Mouse (Mus musculus) layer of hippocampus, postnatal 36 days (tissue): ENCODE measurements around the gene Lingo2. TPM values are rescaled to one million over a fixed set of nuclear protein-coding genes. Genes with fewer than 3 reads are reported as not detected.
"Not testable (repeated sequence)": the region's sequence is repeated elsewhere in the genome, so short reads cannot be mapped to it uniquely, and the experiment has no call there.

Experiments used
- DNase-seq, 2 experiments: peaks; one replicate each; pipeline ENCODE4 v3.0.0; 2022
- total RNA-seq, 2 experiments: library from RNA; stranded (reverse); gene quantifications; 2 replicates each; pipeline ENCODE4 v1.2.3; 2021

Gene Lingo2
- total RNA-seq, 2 experiments from 2014 or later = 44.6 to 49.2 TPM

DNA sequence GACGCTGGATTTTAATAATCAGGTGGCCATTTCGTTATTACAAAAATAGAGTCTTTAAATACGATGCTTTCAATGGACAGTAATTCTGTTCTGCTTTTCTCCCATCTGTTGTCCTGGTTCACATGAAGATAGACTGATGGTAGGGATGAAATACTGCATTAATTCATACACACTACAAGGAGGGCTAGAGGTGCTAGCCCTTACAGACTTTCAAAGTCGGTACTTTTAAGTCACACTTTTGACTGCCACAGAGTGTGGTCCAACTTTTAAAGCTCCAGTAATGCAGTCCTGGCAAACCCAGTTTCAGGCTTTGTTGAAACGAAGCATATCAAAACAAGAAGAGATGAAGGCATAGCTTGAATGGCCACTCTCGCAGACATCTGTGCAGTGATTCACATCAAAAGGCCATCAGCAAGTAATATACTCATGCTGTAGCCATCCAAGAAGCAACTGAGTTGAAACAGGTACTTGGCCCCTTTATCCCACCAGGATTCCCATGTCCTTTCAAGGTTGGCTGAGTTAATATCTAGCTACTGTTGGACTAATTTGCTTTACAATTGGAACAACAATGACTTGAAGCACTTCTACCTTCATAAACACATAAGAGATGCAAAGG, 872.5 kb downstream of the Lingo2 start:
- no peak for DNase-seq

DNA sequence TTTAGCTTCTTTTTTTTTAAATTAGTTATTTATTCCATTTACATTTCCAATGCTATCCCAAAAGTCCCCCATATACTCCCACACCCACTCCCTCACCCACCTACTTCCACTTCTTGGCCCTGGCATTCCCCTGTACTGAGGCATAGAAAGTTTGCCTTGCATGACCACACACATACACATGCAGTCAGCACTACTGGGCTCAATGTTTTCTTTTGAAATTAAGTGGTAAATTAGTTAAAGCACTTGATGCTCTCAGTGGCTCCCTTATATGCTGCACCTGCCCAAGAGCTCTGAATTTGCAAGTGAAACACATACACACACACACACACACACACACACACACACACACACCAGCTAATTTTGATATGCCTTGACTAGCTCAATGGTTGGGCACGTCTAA, 886.8 kb downstream of the Lingo2 start:
- not testable (repeated sequence) for DNase-seq

DNA sequence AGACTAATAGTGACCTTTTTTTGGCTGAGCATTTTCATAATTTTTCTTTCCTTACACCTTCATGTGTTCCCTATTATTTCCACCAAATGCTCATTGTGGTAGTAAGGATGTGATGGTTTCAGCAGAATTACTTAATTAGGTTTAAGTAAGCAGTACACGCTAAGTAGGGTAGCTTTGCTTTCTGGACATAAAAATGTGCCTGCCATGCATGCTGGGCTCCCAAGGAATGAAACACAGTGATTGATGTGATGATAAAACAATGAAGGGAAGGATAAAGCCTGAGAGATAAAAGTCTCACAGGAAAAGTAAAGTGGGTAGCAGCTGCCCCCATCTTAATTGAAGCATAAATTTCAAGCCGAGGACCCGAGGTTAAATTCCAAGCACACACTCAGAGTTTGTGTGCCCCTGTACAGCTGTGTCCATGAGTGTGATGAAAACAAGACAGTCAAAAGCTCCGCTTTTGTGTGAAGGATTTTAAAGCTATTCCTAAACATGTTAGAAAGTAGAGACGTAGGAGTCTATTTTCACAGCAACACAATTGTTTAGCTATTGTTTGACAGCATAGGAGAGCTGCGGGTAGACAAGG, 898.7 kb downstream of the Lingo2 start:
- DNase-seq = no peak

DNA sequence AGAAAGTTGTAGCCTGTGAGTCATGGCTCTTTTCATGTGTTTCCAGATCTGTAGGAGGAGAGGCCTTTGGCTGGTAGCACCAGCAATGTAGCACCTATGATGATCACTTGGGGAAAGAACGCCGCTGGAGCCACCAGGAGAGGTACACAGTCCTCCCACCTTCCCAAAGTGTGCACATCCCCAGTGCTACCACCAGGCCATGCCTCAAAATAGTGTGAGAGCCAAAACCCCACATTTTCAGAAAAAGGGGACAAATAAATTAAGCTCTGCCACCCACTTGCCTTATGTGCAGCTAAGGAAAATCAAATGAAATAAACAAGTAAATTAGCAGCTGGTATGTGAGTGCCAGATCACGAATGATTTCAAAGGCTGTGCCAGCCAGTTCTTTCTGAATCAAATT, 911.2 kb downstream of the Lingo2 start:
- peak; percentile 63 to 66 for DNase-seq

DNA sequence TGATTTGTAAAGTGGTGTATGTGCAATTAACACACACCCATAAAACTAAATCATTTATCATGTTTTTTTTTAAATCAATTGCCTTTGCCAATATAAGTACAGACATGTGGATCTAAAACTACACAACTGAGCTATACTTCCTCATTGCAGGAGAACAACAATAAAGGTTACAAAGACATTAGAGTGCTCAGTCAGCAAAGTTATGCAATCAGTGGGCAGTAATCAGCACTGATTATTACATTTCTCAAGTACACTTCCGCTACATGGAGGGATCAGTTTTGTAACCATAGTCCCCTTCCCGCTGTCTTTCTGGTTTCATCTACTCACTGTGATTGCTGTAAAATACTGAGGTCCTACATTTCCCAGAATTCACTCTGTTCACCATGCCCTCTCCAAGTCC, 912.8 kb downstream of the Lingo2 start:
- DNase-seq = no peak

DNA sequence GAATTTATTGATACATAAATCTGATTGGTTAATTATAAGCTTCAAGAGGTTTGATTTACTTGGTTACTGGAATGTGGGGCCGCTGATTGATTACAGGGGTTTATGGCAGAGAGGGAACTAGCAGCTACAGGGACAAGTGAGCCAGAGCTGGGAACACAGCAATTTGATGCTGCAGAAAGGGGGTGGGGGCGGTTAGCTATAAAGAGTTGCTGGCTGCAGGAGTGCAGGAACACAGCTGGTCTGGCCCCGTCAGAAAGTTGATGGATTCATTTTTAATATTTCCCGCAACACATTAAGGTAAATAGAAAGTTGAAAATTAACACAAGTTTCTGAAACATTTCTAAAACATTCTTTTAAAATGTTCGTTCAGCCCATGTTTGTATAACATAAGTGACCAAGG, 919.5 kb downstream of the Lingo2 start:
- no peak for DNase-seq

DNA sequence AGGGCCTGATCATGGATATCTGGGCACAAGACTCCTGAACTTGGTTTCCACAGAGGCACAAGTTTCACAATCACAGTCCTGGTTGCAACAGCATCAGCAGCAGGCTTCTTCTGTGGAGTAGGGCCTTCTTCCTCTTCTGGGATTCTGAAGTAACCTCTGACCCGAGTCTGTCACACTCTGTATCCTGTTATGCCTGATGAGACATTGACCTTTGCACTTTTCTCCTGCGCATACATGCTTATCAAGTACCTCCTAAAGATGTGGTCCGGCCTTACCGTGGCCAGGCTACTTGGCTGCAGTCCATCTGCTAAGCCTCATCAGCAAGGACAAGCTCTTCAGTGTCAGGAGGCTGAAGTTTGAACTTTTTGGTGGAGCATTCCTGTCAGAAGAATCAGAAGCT, 937.4 kb downstream of the Lingo2 start:
- DNase-seq = no peak

DNA sequence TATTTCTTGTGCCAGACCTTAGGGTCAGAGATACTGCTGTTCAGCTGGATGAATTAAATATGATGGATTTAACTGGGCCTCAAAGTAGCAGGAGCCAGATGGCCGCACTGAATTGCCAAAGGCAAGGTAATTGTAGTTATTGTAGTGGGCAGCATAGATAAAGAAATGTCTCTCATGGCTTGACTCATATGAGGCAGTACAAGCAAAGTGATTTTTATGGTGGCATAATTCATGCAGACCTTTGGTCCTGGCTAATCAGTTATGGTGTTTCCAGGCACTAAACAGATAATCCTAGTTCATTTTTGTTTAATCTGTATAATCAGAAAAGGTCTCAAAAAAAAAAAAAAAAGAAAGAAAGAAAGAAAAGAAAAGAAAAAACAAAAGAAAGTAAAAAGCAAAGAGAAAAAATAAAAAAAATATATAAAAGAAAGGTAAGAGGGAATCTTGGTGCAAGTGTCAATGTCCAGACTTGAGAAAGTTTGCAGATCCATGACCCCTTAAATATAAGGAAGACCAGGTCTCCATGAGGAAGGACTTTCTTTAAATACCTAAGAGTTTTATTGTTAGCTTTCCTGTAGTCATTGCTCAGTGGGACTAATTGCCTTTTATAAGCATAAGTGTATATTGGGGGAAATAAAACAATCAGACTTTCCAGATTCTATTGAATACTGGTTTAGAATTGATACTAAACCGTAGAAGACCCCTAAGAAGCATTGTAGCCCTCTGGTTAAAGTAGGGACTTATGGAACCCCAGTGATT, 959.4 kb downstream of the Lingo2 start:
- no peak for DNase-seq

DNA sequence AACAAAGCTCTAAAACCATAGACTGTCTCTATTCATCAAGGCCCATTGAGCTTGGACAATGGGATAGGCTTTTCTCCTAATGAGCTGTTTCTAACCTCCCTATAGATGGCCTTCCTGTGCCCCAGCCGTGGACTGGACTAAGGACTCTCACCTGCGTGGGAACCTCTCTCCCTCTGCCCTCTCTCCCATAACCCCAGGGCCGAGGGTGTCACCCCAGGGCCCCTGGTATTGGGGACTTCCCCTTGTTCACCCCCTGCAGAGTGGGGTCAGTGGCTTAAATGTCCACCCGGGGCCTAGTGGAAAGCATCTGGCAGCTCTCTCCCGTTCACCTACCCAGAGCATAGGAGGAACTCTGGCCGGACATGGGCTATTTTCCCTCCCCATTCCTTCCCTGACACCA, 965.5 kb downstream of the Lingo2 start:
- no peak for DNase-seq

DNA sequence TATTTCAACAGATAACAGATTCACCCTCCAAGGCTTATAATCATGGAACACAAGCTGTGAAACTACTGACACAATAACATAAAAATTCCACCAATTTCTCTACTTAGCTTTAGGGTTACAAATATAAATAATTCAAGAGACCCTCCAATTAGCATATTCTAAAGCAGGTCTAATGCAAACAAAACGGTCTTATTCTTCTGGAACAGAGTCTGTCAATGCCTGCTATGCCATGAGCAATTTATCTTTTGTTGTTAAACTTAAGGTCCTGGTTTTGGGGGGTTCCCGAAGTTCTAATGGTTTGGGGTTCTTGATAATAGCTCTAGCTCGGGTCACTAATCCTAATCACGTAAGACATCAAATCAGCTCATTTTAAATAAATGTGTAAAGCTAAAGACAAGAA, 988.0 kb downstream of the Lingo2 start:
- no peak for DNase-seq

DNA sequence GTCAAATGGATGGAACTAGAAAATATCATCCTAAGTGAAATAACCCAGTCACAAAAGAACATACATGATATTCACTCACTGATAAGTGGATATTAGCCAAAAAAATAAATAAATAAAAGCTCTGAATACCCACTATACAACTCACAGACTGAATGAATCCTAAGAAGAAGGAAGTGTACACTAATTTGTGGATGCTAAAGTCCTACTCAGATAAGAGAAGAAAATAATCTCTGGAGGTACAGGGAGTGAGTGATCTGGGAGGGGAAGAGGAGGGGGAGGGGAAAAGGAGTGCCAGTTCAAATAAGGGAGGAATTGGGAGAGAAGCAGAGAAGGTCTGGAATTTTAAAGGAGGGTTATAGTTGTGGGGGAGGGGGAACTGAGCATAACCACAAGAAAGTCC, 999.7 kb downstream of the Lingo2 start:
- DNase-seq = no peak

DNA sequence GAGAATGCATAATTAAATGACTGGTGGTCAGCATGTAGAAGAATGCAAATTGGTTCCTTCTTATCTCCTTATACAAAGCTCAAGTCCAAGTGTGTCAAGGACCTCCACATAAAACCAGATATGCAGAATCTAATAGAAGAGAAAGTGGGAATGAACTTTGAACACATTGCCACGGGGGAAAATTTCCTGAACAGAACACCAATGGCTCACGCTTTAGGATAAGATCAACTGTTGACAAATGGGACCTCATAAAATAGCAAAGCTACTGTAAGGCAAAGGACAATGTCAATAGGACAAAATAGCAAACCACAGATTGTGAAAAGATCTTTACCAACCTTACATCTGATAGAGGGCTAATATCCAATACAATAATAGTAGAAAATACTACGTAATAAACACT, 1000.3 kb downstream of the Lingo2 start:
- DNase-seq = no peak

DNA sequence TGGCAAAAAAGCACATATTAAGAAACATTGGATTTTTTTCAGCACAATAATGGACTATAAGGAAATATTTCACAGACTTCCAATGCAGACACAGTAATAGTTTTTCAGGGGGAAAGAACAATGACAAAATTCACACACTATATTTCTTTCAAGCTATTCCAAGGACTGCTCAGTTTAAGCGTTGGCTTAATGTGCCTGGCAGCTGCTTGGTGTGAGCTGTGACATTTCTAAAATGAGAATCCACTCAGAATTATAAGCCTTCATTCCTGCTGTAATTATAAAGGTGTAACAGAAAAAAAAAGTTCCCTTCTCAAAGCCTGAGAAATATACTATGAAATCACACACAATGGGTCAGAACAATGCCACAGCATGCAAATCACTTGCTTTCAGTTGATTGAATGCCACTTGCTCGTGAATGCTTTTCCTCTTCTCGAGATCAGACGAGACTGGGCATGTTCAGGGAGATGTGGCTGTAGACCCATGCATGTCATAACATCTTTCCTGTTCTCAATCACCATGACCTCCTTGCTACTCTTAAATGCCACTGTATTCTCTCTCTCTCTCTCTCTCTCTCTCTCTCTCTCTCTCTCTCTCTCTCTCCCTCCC, 1017.4 kb downstream of the Lingo2 start:
- DNase-seq = no peak

DNA sequence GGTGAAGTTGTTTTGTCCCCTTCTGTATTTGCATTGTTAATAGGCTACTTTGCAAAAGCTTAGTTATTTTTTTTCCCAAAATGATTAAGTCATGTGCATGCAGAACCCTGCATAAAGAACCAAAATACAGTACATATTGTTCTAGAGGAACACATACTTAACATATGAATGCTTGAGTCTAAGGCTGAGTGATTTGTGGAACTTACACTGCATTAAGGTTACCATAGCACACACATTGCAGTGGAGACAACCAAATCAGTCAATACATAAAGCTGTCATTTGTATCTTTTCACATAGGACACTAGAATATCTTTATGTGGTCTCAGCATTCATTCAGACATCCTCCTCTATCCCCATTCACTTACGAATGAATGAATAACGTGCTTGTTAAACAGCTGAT, 1023.8 kb downstream of the Lingo2 start:
- no peak for DNase-seq

DNA sequence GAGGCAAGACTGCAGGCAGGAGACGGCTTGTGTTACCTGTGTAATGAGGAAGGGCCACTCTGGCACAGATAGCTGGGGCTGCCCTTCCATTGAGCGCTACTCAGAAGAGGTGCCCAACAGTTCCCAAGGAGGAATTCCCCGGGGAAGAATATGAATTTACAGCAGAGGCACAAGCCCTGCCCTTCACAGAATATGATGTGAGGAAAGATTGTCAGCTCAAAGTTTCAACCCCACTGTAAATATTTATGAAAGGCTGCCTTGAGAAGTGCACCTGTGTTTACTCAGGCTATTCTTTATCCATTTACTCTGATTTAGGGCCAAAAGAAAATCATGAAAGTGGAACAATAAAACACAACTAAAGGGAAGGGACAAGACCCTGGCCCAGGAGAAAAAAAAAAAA, 1034.1 kb downstream of the Lingo2 start:
- no peak for DNase-seq

DNA sequence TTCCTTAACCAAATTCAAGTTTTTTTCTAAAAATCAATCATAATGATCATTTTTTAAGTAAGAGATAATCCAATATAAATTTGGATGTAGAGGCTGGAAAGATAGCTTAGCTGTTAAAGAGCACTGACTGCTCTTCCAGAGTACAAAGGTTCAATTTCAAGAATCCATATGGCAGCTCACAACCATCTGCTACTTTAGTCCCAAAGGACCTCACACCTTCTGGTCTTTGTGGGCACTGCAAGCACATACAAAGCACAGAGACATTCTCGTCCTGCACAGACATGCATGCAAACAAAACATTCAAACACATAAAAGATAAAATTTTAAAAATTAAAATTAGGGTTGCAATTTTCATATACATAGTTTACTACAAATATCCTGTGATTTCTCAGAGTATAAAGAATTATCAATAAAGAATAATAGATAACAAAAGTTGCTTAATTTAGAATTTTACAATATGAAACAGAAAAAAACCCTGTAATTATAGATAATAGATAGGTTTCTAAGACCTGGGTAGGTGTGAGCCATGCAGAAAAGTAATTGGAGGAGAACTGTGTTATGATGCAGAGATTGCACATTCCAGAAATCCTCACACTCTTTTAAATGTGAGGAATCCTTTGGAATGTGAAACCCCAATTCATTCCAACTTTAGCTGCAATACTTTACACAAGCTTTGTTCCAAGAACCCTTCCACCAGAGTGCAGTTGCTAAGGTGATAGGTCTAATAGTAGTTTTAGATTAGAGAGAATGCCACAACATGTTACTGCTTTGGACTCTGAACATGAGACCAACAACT, 1053.6 kb downstream of the Lingo2 start:
- DNase-seq = no peak

DNA sequence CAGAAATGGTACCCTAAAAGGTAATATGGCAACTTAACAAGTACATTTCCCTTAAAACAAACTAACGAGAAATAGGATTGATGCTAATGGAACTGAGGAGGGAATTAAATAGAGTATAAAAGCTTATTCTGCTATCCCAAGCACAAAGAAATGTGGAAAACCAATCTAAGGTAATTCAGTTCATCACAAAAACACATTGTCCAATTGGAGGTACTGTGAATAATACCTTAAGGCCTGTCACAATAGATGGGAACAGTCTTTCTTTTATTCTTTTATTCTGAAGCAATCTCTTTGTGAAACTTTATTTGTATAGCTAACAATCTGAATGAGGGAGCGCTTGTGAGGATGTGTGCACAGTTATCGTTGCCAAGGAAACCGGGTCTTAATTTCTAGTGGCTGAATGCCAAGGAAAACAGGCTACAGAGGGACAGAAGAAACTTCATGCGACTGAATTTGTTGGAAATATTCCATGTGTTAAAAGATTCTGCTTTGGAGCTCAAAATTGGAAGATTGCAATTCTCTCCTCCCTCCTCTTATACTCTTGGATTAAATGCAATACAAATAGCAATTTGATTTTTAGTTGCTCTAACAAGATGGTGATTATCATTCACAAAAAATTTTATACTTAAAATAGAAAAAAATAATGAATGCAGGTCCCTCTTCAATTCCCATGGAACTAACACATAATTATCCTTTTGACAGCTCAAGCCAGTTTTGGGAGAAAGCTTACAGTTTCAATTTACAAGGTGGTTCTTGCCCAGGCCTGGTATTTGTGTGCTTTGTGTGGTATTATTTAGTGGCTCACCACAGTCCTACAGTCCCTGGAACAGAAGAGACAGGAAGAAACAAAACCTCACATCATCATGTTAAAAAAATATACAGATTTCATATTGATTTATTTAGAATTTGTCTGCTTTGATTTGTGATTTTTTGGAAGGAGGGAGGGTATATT, 1065.7 kb downstream of the Lingo2 start:
- DNase-seq = peak; percentile 10 to 11

DNA sequence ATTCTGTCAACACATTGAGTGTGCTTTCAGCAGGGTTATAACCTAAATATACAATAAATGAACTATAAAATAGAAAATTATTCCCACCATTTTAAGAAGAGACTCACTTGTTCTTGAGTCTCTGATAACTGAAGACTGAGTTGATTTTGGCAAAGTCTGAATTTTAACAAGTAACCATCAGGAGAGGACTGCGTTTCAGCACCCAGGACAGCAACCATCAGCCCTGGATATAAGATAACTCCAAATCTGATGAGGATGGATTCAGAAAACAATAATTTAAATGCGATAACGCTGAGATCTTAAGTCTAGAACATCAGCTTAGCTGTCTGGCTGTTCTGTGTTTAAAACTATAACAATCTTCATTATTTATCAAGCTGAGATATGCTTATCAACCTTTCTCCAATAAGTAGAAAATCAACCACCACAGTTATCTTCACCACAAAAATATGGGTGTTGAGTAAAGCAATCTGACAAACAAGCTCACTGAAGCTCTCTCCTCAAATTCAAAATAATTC, 1066.5 kb downstream of the Lingo2 start:
- no peak for DNase-seq

DNA sequence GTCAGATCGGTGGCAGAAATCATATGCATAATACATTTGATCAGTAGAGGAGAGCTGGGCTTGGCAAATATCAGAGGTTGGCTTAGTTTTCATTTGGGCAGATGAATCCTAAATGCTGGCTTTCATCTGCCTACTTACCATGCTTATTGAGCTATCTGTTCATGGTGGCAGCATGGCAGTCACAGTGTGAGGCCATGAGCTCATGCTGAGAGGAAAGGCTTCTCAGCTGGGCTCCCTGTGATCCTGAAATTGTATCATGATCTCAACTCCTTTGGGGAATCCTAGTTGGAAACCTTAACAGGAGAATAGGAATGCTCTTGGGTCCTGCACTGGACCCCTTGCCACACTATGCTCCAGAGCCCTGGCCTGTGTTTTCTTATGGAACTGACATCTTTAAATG, 1105.0 kb downstream of the Lingo2 start:
- DNase-seq = no peak

DNA sequence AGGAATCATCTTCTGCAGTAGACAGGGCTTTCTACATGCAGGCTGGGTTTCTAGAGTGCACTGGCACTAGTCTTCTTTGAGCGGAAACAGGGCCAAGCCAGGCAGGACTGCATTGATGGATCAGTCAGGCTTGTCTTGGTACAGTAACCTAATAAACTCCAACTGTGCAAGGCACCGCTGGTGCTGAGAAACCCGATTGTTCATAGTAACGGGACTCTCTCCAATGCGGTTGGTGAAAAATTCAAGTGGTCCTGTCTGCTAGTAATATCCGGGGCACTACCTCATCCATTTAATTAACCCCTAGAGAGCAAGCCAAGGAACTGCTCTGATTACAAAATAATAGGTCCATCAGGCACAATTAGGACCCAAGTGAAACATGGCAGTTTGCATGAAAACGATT, 1106.4 kb downstream of the Lingo2 start:
- DNase-seq = peak; percentile 26 to 36

DNA sequence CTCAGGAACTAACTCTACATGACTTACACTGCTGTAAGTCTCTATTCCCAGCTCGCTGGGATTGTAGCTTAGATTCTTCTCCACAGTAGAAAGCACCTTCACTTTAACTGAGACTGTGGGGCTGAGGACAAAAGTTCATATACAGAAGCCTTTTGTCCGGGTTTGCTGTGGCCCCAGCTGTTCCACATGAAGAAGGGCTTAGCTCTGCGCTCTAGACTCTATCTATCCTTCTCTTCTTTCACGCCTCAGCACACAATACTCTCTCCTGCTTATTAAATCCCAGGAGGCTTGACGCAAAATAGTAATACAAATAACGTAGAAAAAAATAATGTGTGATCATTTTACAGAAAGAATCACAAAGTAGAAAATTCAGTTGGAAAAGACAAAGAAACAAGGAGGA, 1107.0 kb downstream of the Lingo2 start:
- no peak for DNase-seq
